Mouse (Mus musculus): ENCODE measurements around the gene Adcy10. TPM values are rescaled to one million over a fixed set of nuclear protein-coding genes. Genes with fewer than 3 reads are reported as not detected.

Adcy10 gene
- 0.06 TPM in 1 of 2 replicates, not detected in the other for polyA plus RNA-seq (2016; fragmentation: Nextera tagmentation; extraction: Ambion mirVana)

- DNase-seq (ENCODE audit: low spot score), result no peak
- no peaks in the 10 kb centered on the region for H3K36me3 ChIP-seq
- H3K27me3 ChIP-seq (ENCODE audit: low read depth, poor library complexity, severe bottlenecking), result no peaks in the 10 kb centered on the region
- H3K27ac ChIP-seq, result no peak within 1 kb of the TSS
- H3K4me3 ChIP-seq, result no peak within 1 kb of the TSS
- H3K4me1 ChIP-seq, result no peaks in the 10 kb centered on the region
- WGBS, result 91% methylated on average over 8 of the region's 8 CpGs
- no peaks in the 10 kb centered on the region for H3K9me3 ChIP-seq (replicated peaks)
These were observed at the start of gene Adcy10 for GRCm38 (mm10) chr1:165484688-165485233. Gene Adcy10, plus strand, starts transcription at chr1:165485183.

GRCm38 (mm10) chr1:165438289-165439021, 46.5 kb upstream of the Adcy10 start:
- H3K4me3 ChIP-seq, result no peak overlapping the region
- 93% methylated on average over 1 of the region's 1 CpGs for WGBS
- H3K27ac ChIP-seq, result no peak overlapping the region
- DNase-seq (ENCODE audit: low spot score), result no peak
- H3K36me3 ChIP-seq, result no peaks in the 10 kb centered on the region
- no peaks in the 10 kb centered on the region for H3K27me3 ChIP-seq (ENCODE audit: low read depth, poor library complexity, severe bottlenecking)
- H3K9me3 ChIP-seq (replicated peaks), result no peaks in the 10 kb centered on the region
- H3K4me1 ChIP-seq, result peaks cover 3% of the 10 kb centered on the region

- WGBS, result 68% methylated on average over 3 of the region's 3 CpGs
These were observed 44.2 kb upstream of the Adcy10 start for GRCm38 (mm10) chr1:165440788-165441187.

GRCm38 (mm10) chr1:165441201-165441600, 43.8 kb upstream of the Adcy10 start:
- H3K4me1 ChIP-seq, result peaks cover 3% of the 10 kb centered on the region
- no peak overlapping the region for H3K4me3 ChIP-seq
- no peaks in the 10 kb centered on the region for H3K9me3 ChIP-seq (replicated peaks)
- H3K27ac ChIP-seq, result no peak overlapping the region
- H3K36me3 ChIP-seq, result no peaks in the 10 kb centered on the region
- H3K27me3 ChIP-seq (ENCODE audit: low read depth, poor library complexity, severe bottlenecking), result no peaks in the 10 kb centered on the region
- DNase-seq (ENCODE audit: low spot score), result no peak

More at GRCm38 (mm10) chr1:165440788-165441187, 44.2 kb upstream of the Adcy10 start:
- H3K4me1 ChIP-seq, result peaks cover 3% of the 10 kb centered on the region
- no peak overlapping the region for H3K4me3 ChIP-seq
- H3K27ac ChIP-seq, result no peak overlapping the region
- no peak for DNase-seq (ENCODE audit: low spot score)
- no peaks in the 10 kb centered on the region for H3K36me3 ChIP-seq
- H3K27me3 ChIP-seq (ENCODE audit: low read depth, poor library complexity, severe bottlenecking), result no peaks in the 10 kb centered on the region
- no peaks in the 10 kb centered on the region for H3K9me3 ChIP-seq (replicated peaks)

GRCm38 (mm10) chr1:165441719-165442118, 43.3 kb upstream of the Adcy10 start:
- Histone ChIP-seq H3K4me1 (peaks cover 3% of the 10 kb centered on the region), H3K27me3 (ENCODE audit: low read depth, poor library complexity, severe bottlenecking) (no peaks in the 10 kb centered on the region), H3K4me3 (no peak overlapping the region), H3K9me3 (replicated peaks) (no peaks in the 10 kb centered on the region), H3K27ac (no peak overlapping the region), H3K36me3 (no peaks in the 10 kb centered on the region)
- 87% methylated on average over 3 of the region's 3 CpGs for WGBS
- no peak for DNase-seq (ENCODE audit: low spot score)

GRCm38 (mm10) chr1:165459041-165459502, 25.9 kb upstream of the Adcy10 start:
- no peak for DNase-seq (ENCODE audit: low spot score)
- H3K27ac ChIP-seq, result no peak overlapping the region
- peak overlapping the region; percentile 98 for H3K4me3 ChIP-seq
- WGBS, result 21% methylated on average over 7 of the region's 7 CpGs
- peaks cover 16% of the 10 kb centered on the region for H3K4me1 ChIP-seq
- no peaks in the 10 kb centered on the region for H3K27me3 ChIP-seq (ENCODE audit: low read depth, poor library complexity, severe bottlenecking)
- H3K36me3 ChIP-seq, result no peaks in the 10 kb centered on the region
- H3K9me3 ChIP-seq (replicated peaks), result no peaks in the 10 kb centered on the region

- under 1% methylated on average over 60 of the region's 60 CpGs for WGBS
- peak overlapping the region; percentile 98 for H3K4me3 ChIP-seq
- H3K36me3 ChIP-seq, result no peaks in the 10 kb centered on the region
- peak overlapping the region; percentile 90 for H3K27ac ChIP-seq
- peak; percentile 65 for DNase-seq (ENCODE audit: low spot score)
- peaks cover 16% of the 10 kb centered on the region for H3K4me1 ChIP-seq
- H3K9me3 ChIP-seq (replicated peaks), result no peaks in the 10 kb centered on the region
- no peaks in the 10 kb centered on the region for H3K27me3 ChIP-seq (ENCODE audit: low read depth, poor library complexity, severe bottlenecking)
These were observed 25.3 kb upstream of the Adcy10 start for GRCm38 (mm10) chr1:165459503-165460181.

GRCm38 (mm10) chr1:165460360-165460800, 24.6 kb upstream of the Adcy10 start, which contains the start of the genes Dcaf6 and Mpc2:
Gene Dcaf6, minus strand, starts transcription at chr1:165460475.
Gene Mpc2, plus strand, starts transcription at chr1:165460637.
- Histone ChIP-seq H3K27ac (peak within 1 kb of the TSS; percentile 90), H3K36me3 (no peaks in the 10 kb centered on the region), H3K9me3 (replicated peaks) (no peaks in the 10 kb centered on the region), H3K4me3 (peak within 1 kb of the TSS; percentile 98), H3K4me1 (peaks cover 16% of the 10 kb centered on the region), H3K27me3 (ENCODE audit: low read depth, poor library complexity, severe bottlenecking) (no peaks in the 10 kb centered on the region)
- DNase-seq (ENCODE audit: low spot score), result peak; percentile 100
- under 1% methylated on average over 37 of the region's 37 CpGs for WGBS

- no peaks in the 10 kb centered on the region for H3K27me3 ChIP-seq (ENCODE audit: low read depth, poor library complexity, severe bottlenecking)
- under 1% methylated on average over 41 of the region's 41 CpGs for WGBS
- no peaks in the 10 kb centered on the region for H3K36me3 ChIP-seq
- DNase-seq (ENCODE audit: low spot score), result peak; percentile 97
- peaks cover 16% of the 10 kb centered on the region for H3K4me1 ChIP-seq
- peak overlapping the region; percentile 90 for H3K27ac ChIP-seq
- H3K4me3 ChIP-seq, result peak overlapping the region; percentile 98
- H3K9me3 ChIP-seq (replicated peaks), result no peaks in the 10 kb centered on the region
These were observed 24.1 kb upstream of the Adcy10 start for GRCm38 (mm10) chr1:165460801-165461377.

GRCm38 (mm10) chr1:165461681-165462080, 23.3 kb upstream of the Adcy10 start:
- Histone ChIP-seq H3K27me3 (ENCODE audit: low read depth, poor library complexity, severe bottlenecking) (no peaks in the 10 kb centered on the region), H3K27ac (peak overlapping the region; percentile 83), H3K36me3 (no peaks in the 10 kb centered on the region), H3K9me3 (replicated peaks) (no peaks in the 10 kb centered on the region), H3K4me1 (peaks cover 16% of the 10 kb centered on the region), H3K4me3 (peak overlapping the region; percentile 98)
- 2% methylated on average over 9 of the region's 9 CpGs for WGBS
- DNase-seq (ENCODE audit: low spot score), result no peak

- Histone ChIP-seq H3K4me3 (no peak overlapping the region), H3K9me3 (replicated peaks) (no peaks in the 10 kb centered on the region), H3K36me3 (no peaks in the 10 kb centered on the region), H3K27ac (no peak overlapping the region), H3K27me3 (ENCODE audit: low read depth, poor library complexity, severe bottlenecking) (no peaks in the 10 kb centered on the region), H3K4me1 (peaks cover 16% of the 10 kb centered on the region)
- no peak for DNase-seq (ENCODE audit: low spot score)
- 90% methylated on average over 1 of the region's 1 CpGs for WGBS
These were observed 22.1 kb upstream of the Adcy10 start for GRCm38 (mm10) chr1:165462861-165463260.

- Histone ChIP-seq H3K9me3 (replicated peaks) (no peaks in the 10 kb centered on the region), H3K27ac (no peak overlapping the region), H3K36me3 (no peaks in the 10 kb centered on the region), H3K4me1 (peaks cover 7% of the 10 kb centered on the region), H3K27me3 (ENCODE audit: low read depth, poor library complexity, severe bottlenecking) (no peaks in the 10 kb centered on the region), H3K4me3 (no peak overlapping the region)
- DNase-seq (ENCODE audit: low spot score), result no peak
- 92% methylated on average over 3 of the region's 3 CpGs for WGBS
These were observed 20.4 kb upstream of the Adcy10 start for GRCm38 (mm10) chr1:165464574-165464973.

All from limb, embryonic 10.5 days (tissue).